Mouse (Mus musculus): ENCODE data around the gene Brwd3. TPM values are rescaled to one million over a fixed set of nuclear protein-coding genes. Genes with fewer than 3 reads are reported as not detected.
A peak's percentile ranks its signal among the peaks of the same experiment; 100 is the strongest.

Brwd3 gene
- polyA plus RNA-seq, 1 experiment from 2014 or later: 0.74 TPM

DNA sequence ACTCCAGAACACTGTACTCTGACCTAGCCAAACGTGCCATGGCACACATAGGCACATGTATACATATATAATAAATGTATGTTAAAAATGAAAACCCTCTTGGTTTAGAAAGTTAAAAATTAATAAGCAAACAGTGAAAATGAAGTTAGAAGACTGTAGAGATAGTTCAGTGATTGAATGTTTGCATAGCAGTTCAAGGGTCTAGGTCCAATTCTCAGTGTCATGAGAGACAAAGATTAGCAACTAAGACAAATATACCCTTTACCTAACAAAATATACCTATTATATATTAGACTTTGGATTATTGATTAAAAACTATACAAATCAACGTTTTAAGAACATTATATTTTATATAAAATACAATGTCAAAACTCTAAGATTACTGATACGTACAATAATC lies 36.9 kb downstream of the Brwd3 start:
- H3K4me1 ChIP-seq (ENCODE audit: control insufficient read depth, low read depth, low read length): no peaks in the 10 kb centered on the region
- no peak overlapping the region for H3K9ac ChIP-seq (ENCODE audit: low read depth, low read length)
- WGBS (ENCODE audit: insufficient replicate concordance): 49% methylated on average over 3 of the region's 3 CpGs
- no peaks in the 10 kb centered on the region for H3K9me3 ChIP-seq (replicated peaks; ENCODE audit: control insufficient read depth, low read length)
- ATAC-seq (ENCODE audit: low read depth): no peak
- no peak overlapping the region for H3K4me3 ChIP-seq (ENCODE audit: low read depth, low read length)
- no peaks in the 10 kb centered on the region for H3K36me3 ChIP-seq (ENCODE audit: control insufficient read depth, insufficient read depth)
- no peaks in the 10 kb centered on the region for H3K27me3 ChIP-seq (ENCODE audit: control insufficient read depth, insufficient read depth, low read depth, low read length)
- no peak overlapping the region for H3K4me2 ChIP-seq (ENCODE audit: low read depth, low read length)
- no peak overlapping the region for H3K27ac ChIP-seq (ENCODE audit: low read length)

DNA sequence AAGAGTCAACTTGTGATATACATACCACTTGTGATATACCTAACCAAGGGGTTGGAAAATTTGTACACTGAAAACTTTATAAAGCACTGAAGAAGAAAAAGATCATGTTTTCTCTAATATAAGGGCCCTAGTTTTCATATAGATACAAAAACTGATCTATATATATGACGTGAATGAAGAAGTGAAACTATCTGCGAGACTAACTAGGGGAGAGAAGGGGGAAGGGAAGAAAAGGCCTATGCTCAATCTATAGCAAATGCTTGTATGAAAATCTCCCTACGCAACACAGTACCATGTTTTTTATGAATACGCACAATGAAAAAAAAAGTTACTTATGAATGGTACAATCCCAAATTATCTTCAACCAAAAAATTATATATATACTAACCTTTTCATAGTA lies 50.4 kb downstream of the Brwd3 start:
- ATAC-seq (ENCODE audit: low read depth): no peak
- Histone ChIP-seq H3K9ac (ENCODE audit: low read depth, low read length) (no peak overlapping the region), H3K4me1 (ENCODE audit: control insufficient read depth, low read depth, low read length) (no peaks in the 10 kb centered on the region), H3K4me3 (ENCODE audit: low read depth, low read length) (no peak overlapping the region), H3K36me3 (ENCODE audit: control insufficient read depth, insufficient read depth) (no peaks in the 10 kb centered on the region), H3K27me3 (ENCODE audit: control insufficient read depth, insufficient read depth, low read depth, low read length) (no peaks in the 10 kb centered on the region), H3K9me3 (replicated peaks; ENCODE audit: control insufficient read depth, low read length) (no peaks in the 10 kb centered on the region), H3K4me2 (ENCODE audit: low read depth, low read length) (no peak overlapping the region), H3K27ac (ENCODE audit: low read length) (no peak overlapping the region)
- WGBS (ENCODE audit: insufficient replicate concordance): 73% methylated on average over 4 of the region's 4 CpGs

DNA sequence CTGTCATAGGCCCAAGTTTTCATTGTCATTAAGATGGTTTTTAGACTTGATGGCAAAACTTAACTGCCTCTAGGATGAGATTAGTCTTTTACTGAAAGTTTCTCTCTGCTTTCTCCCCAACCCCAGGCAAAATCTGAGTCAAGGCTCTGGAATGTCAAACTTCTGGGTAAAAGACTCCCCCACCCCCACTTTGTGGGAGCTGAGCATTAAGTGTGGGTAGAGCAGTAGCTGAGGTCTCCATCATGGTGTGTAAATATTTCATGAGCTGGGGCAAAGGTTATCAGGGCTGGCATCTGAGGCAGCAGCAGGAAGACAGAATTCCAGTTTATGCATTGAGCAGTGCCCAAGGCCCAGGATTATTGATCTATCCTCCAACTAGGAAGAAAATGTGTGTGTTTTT lies 102.4 kb downstream of the Brwd3 start:
- Histone ChIP-seq H3K27ac (ENCODE audit: low read length) (no peak overlapping the region), H3K4me3 (ENCODE audit: low read depth, low read length) (no peak overlapping the region), H3K4me1 (ENCODE audit: control insufficient read depth, low read depth, low read length) (no peaks in the 10 kb centered on the region), H3K4me2 (ENCODE audit: low read depth, low read length) (no peak overlapping the region), H3K36me3 (ENCODE audit: control insufficient read depth, insufficient read depth) (no peaks in the 10 kb centered on the region), H3K27me3 (ENCODE audit: control insufficient read depth, insufficient read depth, low read depth, low read length) (no peaks in the 10 kb centered on the region), H3K9ac (ENCODE audit: low read depth, low read length) (no peak overlapping the region), H3K9me3 (replicated peaks; ENCODE audit: control insufficient read depth, low read length) (no peaks in the 10 kb centered on the region)
- peak; percentile 43; the same call in 1 of the 2 replicates for ATAC-seq (ENCODE audit: low read depth)

DNA sequence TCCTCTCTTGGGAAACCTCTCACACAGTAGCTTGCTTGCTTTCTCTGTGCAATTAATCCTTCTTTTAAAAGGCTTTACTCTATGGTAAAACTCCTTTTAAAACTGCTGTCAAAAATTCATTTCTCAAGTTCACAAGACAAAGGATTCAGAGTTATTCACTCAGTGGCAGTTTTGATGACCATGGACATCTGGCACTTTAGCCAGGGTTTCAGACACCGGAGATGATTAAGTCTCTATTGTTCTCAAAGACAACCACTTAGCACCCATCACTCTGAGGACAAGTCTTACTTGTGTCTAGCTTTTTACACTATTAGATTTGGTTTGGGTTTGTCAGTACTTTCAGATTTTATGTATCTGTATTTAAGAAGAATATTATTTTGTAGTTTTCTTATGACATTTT lies 104.6 kb downstream of the Brwd3 start:
- Histone ChIP-seq H3K27ac (ENCODE audit: low read length) (no peak overlapping the region), H3K27me3 (ENCODE audit: control insufficient read depth, insufficient read depth, low read depth, low read length) (no peaks in the 10 kb centered on the region), H3K4me3 (ENCODE audit: low read depth, low read length) (no peak overlapping the region), H3K36me3 (ENCODE audit: control insufficient read depth, insufficient read depth) (no peaks in the 10 kb centered on the region), H3K9me3 (replicated peaks; ENCODE audit: control insufficient read depth, low read length) (no peaks in the 10 kb centered on the region), H3K4me1 (ENCODE audit: control insufficient read depth, low read depth, low read length) (no peaks in the 10 kb centered on the region), H3K4me2 (ENCODE audit: low read depth, low read length) (no peak overlapping the region), H3K9ac (ENCODE audit: low read depth, low read length) (no peak overlapping the region)
- ATAC-seq (ENCODE audit: low read depth): no peak
- 59% methylated on average over 1 of the region's 1 CpGs for WGBS (ENCODE audit: insufficient replicate concordance)

DNA sequence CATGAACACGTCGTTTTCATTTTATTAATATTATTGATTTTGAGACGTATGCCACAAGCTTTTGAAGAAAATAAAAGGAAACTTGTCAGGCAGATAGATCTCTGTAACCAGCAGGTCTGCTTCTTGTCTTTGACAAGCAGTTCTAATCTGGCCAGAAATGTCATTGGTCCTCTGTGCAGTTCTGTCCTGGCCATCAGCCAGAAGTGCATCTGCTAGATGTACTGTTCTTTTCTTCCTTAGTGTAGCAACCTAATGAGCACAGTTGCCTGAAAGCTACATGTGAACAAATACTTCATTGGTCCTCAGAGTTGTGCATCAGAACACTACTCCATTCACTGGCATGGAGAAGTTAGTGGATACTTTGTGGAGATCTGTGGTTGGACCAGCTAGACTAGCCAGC lies 105.1 kb downstream of the Brwd3 start:
- no peak overlapping the region for H3K27ac ChIP-seq (ENCODE audit: low read length)
- ATAC-seq (ENCODE audit: low read depth): no peak
- H3K4me1 ChIP-seq (ENCODE audit: control insufficient read depth, low read depth, low read length): no peaks in the 10 kb centered on the region
- H3K4me3 ChIP-seq (ENCODE audit: low read depth, low read length): no peak overlapping the region
- no peak overlapping the region for H3K4me2 ChIP-seq (ENCODE audit: low read depth, low read length)
- no peaks in the 10 kb centered on the region for H3K27me3 ChIP-seq (ENCODE audit: control insufficient read depth, insufficient read depth, low read depth, low read length)
- no peaks in the 10 kb centered on the region for H3K9me3 ChIP-seq (replicated peaks; ENCODE audit: control insufficient read depth, low read length)
- 60% methylated on average over 3 of the region's 3 CpGs for WGBS (ENCODE audit: insufficient replicate concordance)
- no peaks in the 10 kb centered on the region for H3K36me3 ChIP-seq (ENCODE audit: control insufficient read depth, insufficient read depth)
- no peak overlapping the region for H3K9ac ChIP-seq (ENCODE audit: low read depth, low read length)

DNA sequence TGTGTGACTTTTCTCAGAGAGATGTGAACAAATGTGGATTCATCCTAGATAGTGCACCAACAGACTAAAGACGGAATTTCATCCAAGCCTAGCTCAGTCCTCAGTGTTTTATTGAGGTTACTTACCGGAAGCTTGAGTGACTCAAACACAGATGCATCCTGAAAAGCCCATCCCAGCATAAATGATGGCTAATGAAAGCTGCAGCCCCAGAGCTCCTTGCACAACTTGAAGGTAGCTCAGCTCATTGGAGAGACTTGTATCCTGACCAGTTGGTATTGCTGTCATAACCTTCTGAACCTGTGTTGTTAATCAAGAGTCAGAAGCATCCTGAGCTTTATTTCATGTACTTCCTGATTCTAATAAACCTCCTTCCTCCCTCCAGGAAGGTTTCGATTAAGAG lies 105.8 kb downstream of the Brwd3 start:
- no peak overlapping the region for H3K27ac ChIP-seq (ENCODE audit: low read length)
- H3K9ac ChIP-seq (ENCODE audit: low read depth, low read length): no peak overlapping the region
- no peaks in the 10 kb centered on the region for H3K4me1 ChIP-seq (ENCODE audit: control insufficient read depth, low read depth, low read length)
- H3K4me2 ChIP-seq (ENCODE audit: low read depth, low read length): no peak overlapping the region
- H3K9me3 ChIP-seq (replicated peaks; ENCODE audit: control insufficient read depth, low read length): no peaks in the 10 kb centered on the region
- H3K36me3 ChIP-seq (ENCODE audit: control insufficient read depth, insufficient read depth): no peaks in the 10 kb centered on the region
- no peak overlapping the region for H3K4me3 ChIP-seq (ENCODE audit: low read depth, low read length)
- 45% methylated on average over 3 of the region's 3 CpGs for WGBS (ENCODE audit: insufficient replicate concordance)
- ATAC-seq (ENCODE audit: low read depth): no peak
- no peaks in the 10 kb centered on the region for H3K27me3 ChIP-seq (ENCODE audit: control insufficient read depth, insufficient read depth, low read depth, low read length)

DNA sequence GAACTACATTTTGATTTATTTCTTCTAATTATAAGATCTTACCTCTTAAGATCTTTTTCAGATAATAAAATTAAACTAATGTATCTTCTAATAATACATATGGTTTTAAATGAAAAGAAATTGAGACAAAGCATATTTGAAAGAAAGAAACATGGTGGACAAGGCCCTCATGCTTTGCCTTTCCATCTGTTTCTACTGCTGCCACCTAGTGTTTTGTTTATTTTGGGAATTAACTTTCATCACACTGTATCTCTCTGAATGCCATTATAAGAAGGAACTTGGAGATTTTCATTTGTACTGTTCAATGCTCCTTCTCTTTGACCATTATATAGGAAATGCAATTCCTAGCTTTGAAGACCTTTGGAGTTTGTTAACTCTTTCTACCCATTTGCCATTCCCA lies 109.9 kb downstream of the Brwd3 start:
- Histone ChIP-seq H3K9ac (ENCODE audit: low read depth, low read length) (no peak overlapping the region), H3K4me2 (ENCODE audit: low read depth, low read length) (no peak overlapping the region), H3K9me3 (replicated peaks; ENCODE audit: control insufficient read depth, low read length) (no peaks in the 10 kb centered on the region), H3K27ac (ENCODE audit: low read length) (no peak overlapping the region), H3K27me3 (ENCODE audit: control insufficient read depth, insufficient read depth, low read depth, low read length) (no peaks in the 10 kb centered on the region), H3K36me3 (ENCODE audit: control insufficient read depth, insufficient read depth) (no peaks in the 10 kb centered on the region), H3K4me3 (ENCODE audit: low read depth, low read length) (no peak overlapping the region), H3K4me1 (ENCODE audit: control insufficient read depth, low read depth, low read length) (no peaks in the 10 kb centered on the region)
- no peak for ATAC-seq (ENCODE audit: low read depth)

DNA sequence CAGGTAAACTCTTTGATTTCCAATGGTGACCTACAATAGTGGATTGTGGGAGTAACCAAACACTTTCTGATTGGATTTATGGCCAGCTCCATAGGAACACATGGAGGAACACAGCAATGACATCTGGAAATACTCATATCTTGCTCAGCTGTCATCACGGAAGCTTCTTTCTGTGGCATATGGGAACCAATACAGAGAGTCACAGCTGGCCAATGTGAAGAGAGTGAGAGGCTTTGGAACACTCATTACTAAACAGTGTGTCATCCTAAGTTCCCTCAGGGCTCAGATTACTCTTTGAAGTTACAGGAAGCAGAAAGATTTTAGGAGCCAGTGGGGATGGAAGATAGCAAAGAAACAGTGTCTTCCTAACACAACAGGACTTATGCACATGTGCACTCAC lies 111.7 kb downstream of the Brwd3 start:
- H3K4me2 ChIP-seq (ENCODE audit: low read depth, low read length): no peak overlapping the region

DNA sequence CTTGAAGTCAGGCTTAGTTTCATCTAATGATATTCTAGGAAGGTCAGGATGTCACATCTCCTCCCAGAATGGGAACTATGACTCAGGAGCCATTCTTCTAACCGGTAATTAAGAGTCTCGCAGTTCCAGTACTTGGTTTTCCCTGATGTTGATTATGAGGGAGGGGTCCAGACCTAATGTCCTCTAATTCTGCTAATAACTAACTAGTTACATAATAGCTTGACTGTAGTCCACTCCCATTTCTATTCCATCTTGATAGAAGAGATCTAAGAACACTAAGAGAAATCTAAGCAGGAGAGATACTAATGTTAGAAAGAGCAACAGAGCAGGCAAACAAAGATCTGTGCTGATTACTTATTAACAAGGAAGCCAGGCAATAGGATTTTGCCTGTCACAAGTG lies 129.9 kb downstream of the Brwd3 start:
- no peak overlapping the region for H3K9ac ChIP-seq (ENCODE audit: low read depth, low read length)
- no peak overlapping the region for H3K27ac ChIP-seq (ENCODE audit: low read length)
- H3K4me1 ChIP-seq (ENCODE audit: control insufficient read depth, low read depth, low read length): no peaks in the 10 kb centered on the region
- no peak overlapping the region for H3K4me3 ChIP-seq (ENCODE audit: low read depth, low read length)
- H3K4me2 ChIP-seq (ENCODE audit: low read depth, low read length): no peak overlapping the region
- H3K27me3 ChIP-seq (ENCODE audit: control insufficient read depth, insufficient read depth, low read depth, low read length): no peaks in the 10 kb centered on the region
- H3K9me3 ChIP-seq (replicated peaks; ENCODE audit: control insufficient read depth, low read length): no peaks in the 10 kb centered on the region
- no peak for ATAC-seq (ENCODE audit: low read depth)
- 55% methylated on average over 2 of the region's 2 CpGs for WGBS (ENCODE audit: insufficient replicate concordance)
- H3K36me3 ChIP-seq (ENCODE audit: control insufficient read depth, insufficient read depth): no peaks in the 10 kb centered on the region

More for the DNA sequence above, 111.7 kb downstream of the Brwd3 start:
- no peak for ATAC-seq (ENCODE audit: low read depth)
- Histone ChIP-seq H3K4me1 (ENCODE audit: control insufficient read depth, low read depth, low read length) (no peaks in the 10 kb centered on the region), H3K4me3 (ENCODE audit: low read depth, low read length) (no peak overlapping the region), H3K36me3 (ENCODE audit: control insufficient read depth, insufficient read depth) (no peaks in the 10 kb centered on the region), H3K9me3 (replicated peaks; ENCODE audit: control insufficient read depth, low read length) (no peaks in the 10 kb centered on the region), H3K9ac (ENCODE audit: low read depth, low read length) (no peak overlapping the region), H3K27ac (ENCODE audit: low read length) (no peak overlapping the region), H3K27me3 (ENCODE audit: control insufficient read depth, insufficient read depth, low read depth, low read length) (no peaks in the 10 kb centered on the region)
- 63% methylated on average over 1 of the region's 1 CpGs for WGBS (ENCODE audit: insufficient replicate concordance)

Measured in liver, embryonic 16.5 days (tissue).